Mouse (Mus musculus) neural tube, embryonic 10.5 days (tissue): ENCODE data around the gene Timm10b.

Source experiments
- DNase-seq: peaks from one replicate; pipeline ENCODE4 v3.0.0-alpha.2; 2017; ENCODE audit warnings: low spot score; ENCODE audit errors: extremely low spot score

The Timm10b gene

DNA sequence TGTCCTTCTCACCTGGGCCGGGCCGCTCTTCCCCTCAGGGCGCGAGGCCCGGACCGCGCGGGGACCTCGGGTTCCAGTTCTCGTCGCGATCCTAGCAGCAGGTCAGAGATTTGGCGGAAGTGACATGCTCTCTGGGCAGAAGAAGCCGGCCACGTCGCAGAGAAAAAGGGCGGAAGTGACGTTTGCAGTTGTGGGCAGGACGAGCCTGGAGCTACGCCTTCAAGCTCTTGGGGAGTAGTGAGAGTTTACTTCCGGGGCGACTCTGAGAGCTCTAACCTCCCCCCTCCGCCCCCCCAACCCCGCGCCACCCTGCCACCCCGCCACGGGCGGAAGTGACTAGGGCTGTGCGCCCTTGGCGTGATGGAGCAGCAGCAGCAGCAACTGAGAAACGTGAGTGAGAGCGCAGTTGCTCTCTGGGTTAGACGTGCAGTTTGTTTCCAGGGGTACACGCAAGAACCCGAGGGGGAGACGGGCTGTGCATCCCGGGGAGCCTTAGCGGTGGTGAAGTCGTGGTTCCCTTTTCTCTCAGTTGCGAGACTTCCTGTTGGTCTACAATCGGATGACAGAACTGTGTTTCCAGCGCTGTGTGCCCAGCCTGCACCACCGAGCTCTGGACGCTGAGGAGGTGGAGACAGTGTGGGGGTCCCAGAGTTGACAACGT, 507 bp downstream of the Timm10b start, which contains the start of the genes Arfip2 and Gm45799:
Gene Arfip2, minus strand, starts transcription at position 184 of the 661 bp plus-strand sequence.
Gene Gm45799, plus strand, starts transcription at position 320 of the 661 bp plus-strand sequence.
- DNase-seq = peak; percentile 94

DNA sequence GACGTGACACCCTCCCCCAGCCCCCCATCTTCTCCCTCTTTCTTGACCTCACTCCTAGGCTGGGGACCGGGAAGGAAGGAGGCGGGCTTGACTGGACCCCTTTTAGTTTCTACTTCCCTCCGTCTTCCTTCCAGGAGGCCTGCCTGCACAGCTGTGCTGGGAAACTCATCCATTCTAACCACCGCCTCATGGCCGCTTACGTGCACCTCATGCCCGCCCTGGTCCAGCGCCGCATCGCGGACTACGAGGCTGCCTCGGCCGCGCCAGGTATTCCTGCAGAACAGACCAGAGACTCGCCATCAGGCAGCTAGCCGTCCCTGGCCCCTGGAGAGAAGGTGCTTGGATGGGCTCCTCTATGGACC, 1.0 kb downstream of the Timm10b start:
- DNase-seq = peak; percentile 49

DNA sequence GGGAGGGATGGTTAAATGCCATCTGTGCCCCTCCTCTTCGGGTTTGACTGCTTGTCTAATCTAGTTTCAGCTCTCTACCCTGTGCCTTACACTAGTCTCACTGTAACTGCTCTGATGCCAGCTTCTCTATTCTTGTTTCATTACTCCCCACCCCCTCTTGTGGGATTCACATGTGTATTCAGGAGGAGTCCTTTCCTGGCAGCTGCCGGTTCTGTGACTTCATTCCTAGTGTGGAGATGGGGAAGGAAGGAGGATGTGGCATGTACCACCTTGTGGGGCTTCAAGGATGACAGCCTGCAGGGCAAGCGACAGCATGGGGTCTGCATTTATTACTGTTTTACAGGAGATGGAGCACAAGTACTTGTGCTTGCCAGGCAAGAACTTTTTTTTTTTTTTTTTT, 2.1 kb downstream of the Timm10b start:
- no peak for DNase-seq

DNA sequence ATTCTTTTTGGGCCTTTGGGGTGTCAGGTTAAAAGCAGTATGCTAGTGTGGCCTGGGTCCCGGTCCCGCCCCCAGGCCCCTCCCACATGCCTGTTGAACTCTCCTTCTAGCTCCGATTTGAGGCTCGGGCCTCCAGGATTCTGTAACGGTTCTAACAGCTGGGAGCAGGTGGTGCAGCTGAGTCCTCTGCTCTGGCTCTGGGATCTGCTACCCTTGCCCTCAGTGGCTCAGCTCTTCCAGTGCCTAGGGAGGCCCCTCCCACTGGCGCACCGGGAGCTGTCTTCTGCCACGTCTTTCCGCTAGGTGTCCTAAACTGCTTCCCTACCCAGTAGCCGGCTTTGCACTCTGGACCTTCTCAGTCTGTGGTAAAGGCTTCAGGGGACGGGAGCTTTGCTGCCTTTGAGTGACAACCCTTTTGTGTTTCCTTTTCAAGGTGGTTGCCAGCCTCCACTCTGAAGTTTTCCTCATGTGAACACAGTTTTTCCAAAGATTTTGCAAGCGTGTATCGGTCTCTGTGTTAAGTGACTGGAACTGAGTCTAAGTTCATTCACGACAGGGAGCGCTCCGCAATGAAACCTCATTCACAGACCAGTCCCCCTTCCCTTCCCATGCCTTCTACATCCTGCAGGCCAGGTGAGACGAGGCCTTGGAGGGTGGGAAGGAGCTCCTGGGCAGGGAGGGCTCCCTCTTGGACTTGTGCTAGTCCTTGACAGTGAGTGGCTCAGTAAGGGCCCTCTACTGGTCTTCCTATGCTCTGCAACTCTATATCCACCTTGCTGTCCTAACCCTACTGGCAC, 11.0 kb downstream of the Timm10b start, which contains the start of gene Dnhd1:
Gene Dnhd1, plus strand, starts transcription at position 189 of the 797 bp plus-strand sequence.
- peak; percentile 73 for DNase-seq

DNA sequence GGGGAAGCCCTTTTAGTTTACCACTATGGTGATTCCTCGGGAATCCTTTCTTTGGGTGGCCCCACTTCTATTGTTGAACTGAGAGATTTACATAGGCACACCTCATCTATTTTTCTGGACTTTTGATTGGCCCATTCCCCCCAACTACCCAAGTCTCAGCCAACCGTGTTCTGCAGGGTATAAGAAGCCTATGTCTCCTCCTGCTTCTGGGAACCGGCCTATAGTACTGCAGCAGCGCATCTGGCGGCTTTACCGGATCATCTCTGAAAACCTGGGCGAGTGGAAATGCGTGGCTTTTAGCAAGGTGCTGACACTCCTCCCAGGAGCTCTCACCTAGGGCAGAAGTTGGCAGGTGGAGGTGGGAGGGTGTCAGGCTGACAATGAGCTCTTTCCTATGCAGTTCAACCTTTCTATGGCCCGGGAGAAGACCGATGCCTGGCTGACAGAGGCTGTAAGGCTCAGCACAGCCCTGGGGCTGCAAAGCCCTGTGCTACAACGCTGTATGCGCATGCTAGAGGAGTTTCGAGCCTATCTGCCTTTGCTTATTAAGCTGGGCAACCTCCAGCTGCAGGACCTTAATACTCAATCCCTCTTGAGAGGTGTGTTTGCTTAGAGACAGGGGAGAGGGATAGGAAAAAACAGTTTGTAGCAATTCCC, 45.8 kb downstream of the Timm10b start:
- DNase-seq = no peak

DNA sequence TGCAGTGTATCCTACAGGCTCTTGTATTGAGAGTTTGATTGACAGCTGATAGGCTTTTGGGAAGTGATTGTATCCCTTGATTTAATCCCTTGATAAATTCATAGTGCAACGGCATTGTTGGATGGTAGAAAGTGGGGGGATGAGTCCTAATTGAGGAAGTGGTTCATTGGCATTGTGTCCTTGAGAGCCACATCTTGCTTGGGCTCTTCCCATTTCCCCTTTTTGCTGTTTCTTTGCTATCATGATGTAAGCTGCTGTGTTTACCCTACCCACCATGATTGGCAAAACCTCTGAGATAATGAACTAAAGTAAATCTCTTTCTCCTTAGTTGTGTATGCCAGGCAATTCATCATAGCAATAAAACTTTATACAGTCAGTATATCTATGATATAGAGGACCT, 51.0 kb downstream of the Timm10b start:
- no peak for DNase-seq
